Mouse (Mus musculus) retina, postnatal 1 day (tissue): ENCODE measurements around the gene Slc51b.

Experiments
- DNase-seq: peaks from one replicate; pipeline ENCODE4 v3.0.0-alpha.2; 2012

The Slc51b gene

DNA sequence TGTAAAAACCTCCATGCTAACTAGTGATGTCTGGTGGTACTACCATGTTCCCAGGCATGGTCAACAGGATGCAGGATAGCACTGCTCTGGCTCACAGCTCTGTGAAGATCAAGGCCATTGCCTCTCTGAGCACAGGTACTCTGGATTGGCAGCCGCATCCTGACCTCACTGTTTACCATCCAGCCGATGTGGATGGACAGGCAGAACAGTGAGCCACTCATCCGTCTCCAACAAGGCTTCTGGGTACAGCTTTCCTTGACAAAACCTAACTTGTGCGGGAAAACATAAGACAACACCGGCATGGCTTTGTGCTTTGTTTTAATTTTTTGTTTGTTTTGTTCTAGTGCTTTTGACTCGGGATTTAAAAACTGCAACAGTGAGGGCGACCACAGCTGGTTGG is 57.0 kb downstream of the Slc51b start:
- no peak for DNase-seq

DNA sequence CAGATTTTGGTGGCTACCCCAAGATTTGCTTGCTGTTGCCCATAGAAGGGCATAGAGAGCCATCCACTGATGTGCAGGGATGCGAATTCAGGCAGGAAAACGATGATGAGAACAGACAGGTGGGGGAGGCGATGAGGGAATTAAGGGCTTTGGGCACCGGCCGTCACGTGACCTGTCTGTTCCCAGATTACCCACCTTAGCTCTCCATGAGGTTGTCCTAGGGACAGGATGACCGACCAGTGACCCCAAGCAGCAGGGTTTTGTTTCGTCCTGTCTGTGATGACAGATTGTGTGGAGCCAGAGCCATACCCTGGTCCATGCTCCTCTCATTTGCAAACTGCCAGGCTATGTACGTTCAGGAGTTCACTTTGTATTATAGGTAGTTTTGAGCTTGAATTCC is 59.1 kb downstream of the Slc51b start:
- peak; percentile 84 for DNase-seq
